Mouse (Mus musculus) thymus, postnatal 0 days (tissue): Measurements from ENCODE around the gene Gpr142. TPM values are rescaled to one million over a fixed set of nuclear protein-coding genes. Genes with fewer than 3 reads are reported as not detected.

ENCODE experiments used
- DNase-seq: peaks from one replicate; pipeline ENCODE4 v3.0.0-alpha.2; 2015; ENCODE audit warnings: low spot score
- polyA plus RNA-seq: library from polyadenylated mRNA; unstranded; fragments of >200 nt; fragmentation: Nextera tagmentation; extraction: Ambion mirVana; gene quantifications from 2 replicates; pipeline ENCODE4 v1.2.1, GENCODE M21; 2015

Gene Gpr142
- polyA plus RNA-seq, 1 experiment from 2014 or later, result not detected

DNA sequence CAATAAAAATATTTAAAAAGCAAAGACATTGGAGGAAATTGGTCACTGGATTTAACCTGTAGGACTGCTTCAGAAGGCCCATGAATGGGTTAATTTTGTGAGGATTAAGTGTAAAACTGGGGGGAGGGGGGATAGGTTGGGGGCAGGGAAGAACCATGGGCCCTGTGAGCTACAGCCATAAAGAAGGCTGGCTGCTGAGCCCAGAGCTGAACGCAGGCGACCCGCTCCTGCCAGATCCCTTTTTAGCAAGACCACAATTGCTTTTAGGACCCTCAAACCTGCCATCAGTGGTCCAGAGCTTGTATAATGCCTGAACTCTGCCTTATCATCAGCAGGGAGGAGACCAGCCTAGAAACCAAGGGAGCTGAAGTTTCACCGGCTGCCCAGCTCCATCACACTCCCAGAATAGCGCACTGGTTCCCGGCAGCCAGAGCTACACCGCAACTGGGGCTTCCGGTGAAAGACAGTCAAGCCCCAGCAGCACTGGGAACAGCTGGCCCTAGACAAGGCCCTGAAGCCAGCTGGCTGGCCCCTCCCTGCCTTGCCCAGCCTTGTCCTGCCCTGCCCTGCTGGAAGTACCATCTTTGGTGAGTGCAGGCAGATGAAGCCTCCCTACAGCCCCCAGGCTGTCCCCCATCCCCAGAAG, 45.2 kb downstream of the Gpr142 start:
- DNase-seq, result no peak

DNA sequence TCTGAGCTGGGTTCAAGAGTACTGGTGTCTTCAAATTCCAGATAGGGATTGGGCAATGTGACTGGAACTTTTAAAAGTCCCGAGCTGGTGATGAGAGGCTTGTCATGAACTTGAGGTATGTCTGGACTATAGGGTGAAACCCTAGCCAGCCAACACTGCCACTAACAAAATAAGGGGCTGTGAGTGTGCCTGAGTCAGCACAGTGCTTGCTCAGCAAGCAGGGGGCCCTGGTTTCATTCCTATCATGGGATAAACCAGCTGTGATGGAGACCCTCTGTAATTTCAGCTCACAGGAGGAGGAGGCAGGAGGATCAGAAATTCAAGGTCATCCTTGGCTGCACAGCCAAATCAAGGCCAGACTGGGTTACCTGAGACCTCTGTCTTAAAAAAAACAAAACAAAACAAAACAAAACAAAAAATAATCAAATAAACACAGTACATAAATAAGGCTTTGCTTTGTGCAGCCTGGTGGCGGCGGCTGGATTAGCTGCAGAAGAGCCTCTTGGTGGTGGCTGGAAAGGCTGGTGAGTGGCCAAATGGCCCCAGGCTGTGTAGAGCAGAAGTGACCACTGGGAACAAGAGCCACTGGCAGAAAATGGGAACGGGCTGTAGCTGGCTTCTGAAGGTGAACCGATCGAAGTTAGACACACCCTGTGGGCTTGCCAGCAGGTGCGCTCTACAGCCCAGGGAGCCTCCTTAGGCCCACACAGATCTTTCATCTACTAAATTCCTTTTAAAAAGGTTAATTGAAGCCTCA, 45.9 kb downstream of the Gpr142 start:
- no peak for DNase-seq

DNA sequence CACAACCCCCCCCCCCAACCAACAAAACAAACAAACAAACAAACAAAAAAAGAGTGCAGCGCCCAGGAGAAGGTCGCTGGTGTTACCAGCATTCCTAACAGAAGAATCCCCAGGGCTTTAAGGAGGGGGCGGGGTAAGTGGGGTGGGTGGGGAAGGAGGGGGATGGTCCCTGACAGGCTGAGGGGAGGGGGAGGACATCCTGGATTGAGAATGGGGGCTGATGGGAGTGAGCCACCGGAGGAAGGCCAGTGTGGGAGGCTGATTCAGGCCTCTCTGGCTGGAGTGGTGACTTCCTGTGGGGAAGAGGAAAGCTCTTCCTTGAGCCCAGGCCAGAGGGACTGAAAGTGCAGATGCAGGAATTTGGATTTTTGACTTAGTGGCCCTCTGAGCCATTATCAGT, 47.6 kb downstream of the Gpr142 start:
- DNase-seq, result no peak

DNA sequence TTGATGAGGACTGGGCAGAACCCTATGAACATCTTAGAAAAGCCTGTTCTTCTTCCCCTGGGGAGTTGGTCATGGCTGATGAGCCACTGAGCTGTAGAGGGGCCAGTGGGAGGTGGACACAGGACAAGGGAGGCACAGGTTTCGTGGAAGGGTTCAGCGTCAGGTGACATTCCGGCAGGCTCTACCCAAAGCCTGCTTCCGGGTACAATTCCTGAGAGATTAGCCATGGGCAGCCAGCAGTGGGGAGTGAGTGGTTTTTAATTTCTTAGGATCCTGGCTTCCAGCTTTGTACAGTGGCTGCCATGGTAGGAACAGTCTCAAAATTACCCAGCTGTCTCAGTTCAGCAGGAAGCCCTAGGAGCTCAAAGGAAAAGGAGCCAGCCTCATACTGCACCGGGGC, 48.3 kb downstream of the Gpr142 start:
- no peak for DNase-seq

DNA sequence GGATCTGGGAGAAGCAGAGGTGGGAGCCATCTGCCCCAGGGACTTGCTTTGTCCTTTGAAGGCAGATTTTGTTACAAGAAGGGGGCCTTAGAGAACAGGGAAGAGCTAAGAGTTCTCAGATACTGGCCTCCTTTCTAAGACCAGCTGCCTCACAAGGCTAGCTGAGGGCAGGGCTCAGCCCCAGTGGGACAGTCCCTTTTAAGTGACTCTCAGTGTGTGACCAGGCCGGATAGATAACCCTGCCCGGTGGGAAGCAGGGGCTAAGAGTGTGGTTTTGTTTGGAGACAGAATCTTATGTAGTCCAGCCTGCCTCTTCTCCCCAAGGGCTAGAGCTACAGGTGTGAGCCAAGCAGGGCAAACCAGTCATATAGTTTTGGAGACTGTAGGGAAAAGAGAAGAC, 50.8 kb downstream of the Gpr142 start:
- DNase-seq, result no peak

DNA sequence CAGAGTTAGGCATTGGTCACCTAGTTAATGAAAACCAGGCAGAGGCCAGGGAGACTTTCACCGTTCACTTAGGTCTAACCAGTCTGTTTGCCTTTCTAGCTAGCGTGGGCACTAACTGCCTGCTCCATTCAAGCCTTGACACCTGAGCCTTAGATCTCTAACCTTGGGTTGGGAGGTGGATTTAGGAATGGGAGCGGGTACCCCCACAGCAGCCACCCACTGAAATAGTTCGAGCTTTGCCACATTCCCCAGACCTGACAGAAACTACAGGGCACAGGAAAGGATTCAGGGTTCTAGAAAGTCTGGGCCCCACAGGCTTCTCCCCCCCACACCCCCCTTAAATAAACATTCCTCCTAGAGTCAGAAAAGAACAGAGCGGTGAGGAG, 51.3 kb downstream of the Gpr142 start:
- no peak for DNase-seq

DNA sequence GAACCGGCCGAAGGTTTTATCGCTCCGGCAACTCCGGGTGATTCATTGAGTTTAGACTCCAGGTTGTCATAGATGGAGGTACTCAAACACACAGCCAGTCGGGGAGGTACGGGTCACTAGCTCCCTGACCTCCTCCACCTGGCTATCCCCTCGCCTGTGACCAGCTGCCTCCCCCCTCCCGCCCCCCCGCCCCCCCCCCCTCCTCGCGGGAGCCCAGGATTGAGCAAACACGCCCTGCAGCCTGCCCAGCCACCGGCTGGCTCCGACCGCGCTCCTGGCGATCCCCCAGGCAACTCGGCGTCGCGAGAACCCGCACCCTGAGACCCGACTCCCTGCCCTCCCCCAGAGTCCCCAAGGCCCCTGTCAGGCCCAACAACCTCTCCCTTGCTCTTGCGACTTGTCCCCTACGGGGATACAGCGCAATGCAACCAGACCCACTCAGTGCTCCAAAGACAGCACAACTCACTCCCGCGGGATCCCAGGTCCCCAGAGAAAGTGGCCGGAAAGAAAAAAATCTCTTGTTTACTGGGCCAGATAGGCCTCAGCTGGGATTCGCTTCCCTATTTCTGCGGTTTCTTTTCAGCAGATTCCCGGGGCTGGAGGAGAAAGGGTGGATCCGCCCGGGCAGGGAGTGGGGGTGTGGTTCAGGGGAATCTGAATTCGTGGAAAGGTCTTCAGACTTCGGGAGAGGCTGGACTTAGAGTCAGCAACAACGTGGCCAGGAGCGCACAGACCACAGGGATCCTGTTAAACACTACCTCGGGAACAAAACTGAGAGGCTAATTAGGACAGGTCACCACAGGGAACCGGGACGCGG, 51.9 kb downstream of the Gpr142 start, which contains the start of gene Gprc5c:
Gene Gprc5c, plus strand, starts transcription at position 701 of the 817 bp plus-strand sequence.
- DNase-seq, result no peak

DNA sequence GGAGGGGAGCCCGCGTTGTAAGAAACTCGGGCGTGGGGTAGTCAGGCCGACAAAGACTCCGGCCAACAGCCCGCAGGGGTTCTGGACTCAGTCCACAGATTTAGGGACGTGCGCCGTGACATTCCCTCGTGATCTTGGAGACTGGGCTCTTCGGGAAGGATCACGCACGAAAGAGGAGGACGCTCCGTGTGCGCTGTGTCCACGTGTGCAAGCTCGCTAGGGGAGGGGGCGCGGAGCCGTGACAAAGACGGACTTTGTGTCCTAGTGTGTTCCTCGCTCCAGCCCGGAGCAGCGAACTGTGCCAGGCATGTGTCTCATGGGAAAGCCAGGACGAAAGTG, 52.5 kb downstream of the Gpr142 start:
- no peak for DNase-seq

DNA sequence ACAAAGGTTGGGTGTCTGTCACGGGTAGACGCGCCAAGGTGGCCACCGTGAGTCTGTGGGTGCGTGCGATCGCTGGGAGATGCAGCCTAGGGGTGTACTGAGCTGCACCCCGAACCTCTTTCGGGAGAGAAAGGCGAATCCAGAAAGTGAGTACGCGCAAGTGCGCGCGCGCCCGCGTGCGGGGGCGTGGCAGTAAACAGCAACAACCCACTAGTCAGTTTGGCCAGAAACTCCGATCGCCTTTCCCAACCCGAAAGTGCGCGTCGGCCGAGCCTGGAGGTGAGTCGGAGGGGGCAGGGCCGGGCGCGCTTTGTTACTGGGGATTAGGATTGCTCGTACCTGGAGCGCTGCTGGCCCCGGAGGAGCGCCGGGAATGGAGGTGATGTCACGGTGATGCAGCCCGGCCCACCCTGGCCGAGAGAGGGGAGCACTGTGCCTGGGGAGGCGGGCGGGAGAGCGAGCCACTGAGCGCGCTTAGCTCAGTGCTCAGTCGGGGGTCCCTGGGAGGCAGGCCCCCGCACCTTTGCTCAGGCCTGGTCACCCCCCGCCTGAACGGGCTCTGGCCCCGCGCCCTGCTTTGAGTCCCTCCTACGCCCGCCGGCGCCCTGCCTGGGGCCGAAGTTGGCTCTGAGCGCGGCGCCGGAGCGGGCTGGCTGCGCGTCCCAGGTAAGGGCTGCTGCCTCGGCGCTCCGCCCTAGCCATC, 53.0 kb downstream of the Gpr142 start:
- no peak for DNase-seq

DNA sequence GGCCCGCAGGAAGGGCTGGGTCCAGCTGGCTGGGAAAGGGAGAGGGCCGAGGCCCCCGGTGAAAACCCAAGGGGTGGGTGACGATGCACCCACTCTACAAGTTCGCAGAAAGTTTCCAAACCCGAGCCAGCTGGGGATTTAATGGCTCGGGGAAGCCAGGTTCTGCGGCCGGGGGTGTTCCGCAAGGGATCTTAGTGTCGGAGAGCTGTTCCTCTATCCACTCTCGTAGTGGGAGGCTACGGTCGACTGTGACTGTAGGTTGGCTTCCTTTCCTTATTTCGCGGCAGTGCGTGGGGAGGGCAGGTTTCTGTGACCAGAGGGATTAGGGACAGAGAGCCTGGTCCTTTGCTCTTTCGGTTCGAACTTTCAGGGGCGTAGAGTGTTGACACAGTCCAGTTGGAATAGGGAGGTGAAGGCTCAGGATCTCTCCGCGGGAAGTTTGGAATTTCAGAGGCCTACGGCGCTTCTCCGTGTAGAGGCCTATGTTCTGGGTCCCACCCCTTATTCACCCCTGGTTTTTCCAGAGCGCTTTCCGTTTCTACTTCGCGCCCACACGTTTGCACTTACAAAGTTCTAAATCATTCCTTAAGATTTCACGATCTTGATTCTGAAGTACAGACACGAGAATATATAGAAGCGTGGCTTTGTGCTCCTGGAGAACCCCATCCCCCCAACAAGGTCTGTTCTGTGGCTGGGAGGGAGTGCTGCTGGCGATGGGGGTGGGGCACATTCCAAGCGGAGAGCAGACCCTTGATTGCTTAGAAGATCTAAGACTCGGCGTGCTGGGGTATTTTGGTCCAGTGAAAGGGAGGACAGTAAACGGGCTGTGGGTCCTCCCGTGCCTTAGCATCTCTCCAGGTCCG, 53.8 kb downstream of the Gpr142 start:
- DNase-seq, result no peak

DNA sequence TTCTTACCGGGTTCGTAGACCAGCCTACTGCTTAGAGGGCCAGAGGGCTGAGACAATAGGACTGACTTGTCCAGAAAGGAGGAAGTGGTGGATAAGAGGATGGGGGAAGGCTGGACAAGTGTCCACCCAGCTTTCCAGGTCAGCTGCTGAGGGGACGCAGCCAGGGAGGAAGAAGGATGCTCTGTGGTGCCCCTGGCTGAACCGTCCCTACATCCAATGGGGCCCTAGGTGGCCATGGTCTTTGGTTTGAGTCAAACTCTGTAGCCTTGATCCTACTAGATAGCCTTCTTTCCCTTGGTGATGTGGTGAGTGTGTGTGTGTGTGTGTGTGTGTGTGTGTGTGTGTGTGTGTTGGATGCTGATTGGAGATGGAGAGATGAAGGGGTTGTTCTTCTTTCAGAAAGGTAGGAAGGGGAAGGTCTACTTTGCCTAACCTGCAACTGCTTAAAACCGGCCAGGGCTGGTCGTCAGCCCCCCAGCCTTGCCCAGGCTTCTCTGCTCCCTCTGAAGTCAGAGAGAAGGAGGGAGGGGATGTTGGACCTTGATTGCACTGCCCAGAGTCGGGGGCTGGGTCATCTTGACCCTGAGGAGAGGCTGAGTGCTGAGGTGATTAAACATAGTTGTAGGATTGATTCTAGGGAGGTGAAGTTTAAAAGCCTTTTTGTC, 54.6 kb downstream of the Gpr142 start:
- no peak for DNase-seq

DNA sequence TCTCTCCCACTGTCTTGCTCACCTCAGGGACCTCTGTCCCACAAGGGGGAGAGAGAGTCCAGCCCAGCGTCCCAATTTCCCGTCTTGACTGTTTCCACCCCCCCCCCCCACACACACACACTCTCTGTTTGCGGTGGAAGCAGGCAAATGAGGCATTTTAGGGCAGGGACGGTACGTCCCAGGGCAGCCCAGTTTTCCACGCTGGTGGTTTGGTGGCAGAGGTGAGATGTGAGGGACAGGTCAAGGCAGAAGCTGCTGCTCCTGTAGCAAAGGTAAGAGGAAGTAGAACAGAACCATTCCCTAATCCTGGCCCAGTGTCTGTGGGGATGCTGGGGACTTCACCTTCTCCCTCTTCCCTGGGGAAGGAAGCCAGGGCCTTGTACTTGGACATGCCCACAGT, 55.9 kb downstream of the Gpr142 start:
- DNase-seq, result no peak

DNA sequence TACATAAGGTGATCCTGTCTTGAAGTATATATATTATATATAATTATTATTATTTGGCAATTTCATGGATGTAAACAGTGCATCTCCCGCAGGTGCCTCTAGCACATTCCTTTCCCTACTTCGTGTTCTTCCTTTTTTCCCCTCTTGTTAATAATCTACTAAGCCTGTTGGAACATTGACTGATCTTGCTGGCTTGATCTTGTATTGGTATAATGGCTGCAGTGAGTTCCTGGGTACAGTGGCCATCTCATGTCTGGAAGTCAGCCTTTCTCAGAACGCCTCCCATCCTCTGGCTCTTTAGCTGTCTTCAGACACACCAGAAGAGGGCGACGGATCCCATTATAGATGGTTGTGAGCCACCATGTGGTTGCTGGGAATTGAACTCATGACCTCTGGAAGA, 57.4 kb downstream of the Gpr142 start:
- no peak for DNase-seq

Other genes with a start within 250 kb of the Gpr142 start
- gene Rpl38, start 130.4 kb upstream of the Gpr142 start, polyA plus RNA-seq, result 1,685 and 1,731 TPM in 2 replicates
- gene Ttyh2, start 123.5 kb upstream of the Gpr142 start, polyA plus RNA-seq, result 11.1 and 12.2 TPM in 2 replicates
- 0.94 and 1.1 TPM in 2 replicates for gene Dnaic2, start 71.5 kb upstream of the Gpr142 start, polyA plus RNA-seq
- 0.09 TPM in 2 replicates for gene Kif19a, start 33.5 kb upstream of the Gpr142 start, polyA plus RNA-seq
- 0.14 TPM in 1 of 2 replicates, not detected in the other for gene Btbd17, start 3.0 kb upstream of the Gpr142 start, polyA plus RNA-seq
- gene Gprc5c, start 52.2 kb downstream of the Gpr142 start, polyA plus RNA-seq, result 5.0 and 5.3 TPM in 2 replicates
- gene Cd300a, start 91.1 kb downstream of the Gpr142 start, polyA plus RNA-seq, result 5.0 and 6.8 TPM in 2 replicates
- gene Cd300lb, start 135.5 kb downstream of the Gpr142 start, polyA plus RNA-seq, result 0.15 and 0.29 TPM in 2 replicates
- gene Cd300c, start 170.2 kb downstream of the Gpr142 start, polyA plus RNA-seq, result 0.21 and 0.23 TPM in 2 replicates
- 0.21 and 0.26 TPM in 2 replicates for gene Cd300ld, start 191.0 kb downstream of the Gpr142 start, polyA plus RNA-seq
- 7.7 and 8.0 TPM in 2 replicates for gene Cd300c2, start 203.0 kb downstream of the Gpr142 start, polyA plus RNA-seq
- gene Cd300ld2, start 217.3 kb downstream of the Gpr142 start, polyA plus RNA-seq, result not detected in 2 replicates
- 0.48 TPM in 1 of 2 replicates, not detected in the other for gene Cd300ld4, start 228.1 kb downstream of the Gpr142 start, polyA plus RNA-seq
- 0.49 TPM in 1 of 2 replicates, not detected in the other for gene Cd300ld5, start 238.8 kb downstream of the Gpr142 start, polyA plus RNA-seq
- not detected in 2 replicates for gene Cd300ld3, start 249.5 kb downstream of the Gpr142 start, polyA plus RNA-seq